Mouse (Mus musculus) stomach, embryonic 15.5 days (tissue): ENCODE results near the gene Clasrp. TPM values are rescaled to one million over a fixed set of nuclear protein-coding genes. Genes with fewer than 3 reads are reported as not detected.
"Not testable (repeated sequence)": the region's sequence is repeated elsewhere in the genome, so short reads cannot be mapped to it uniquely, and the experiment has no call there.

Source experiments
- ATAC-seq: fragments of 200-750 bp; cut with Nextera tagmentation; 2 replicates; pipeline ENCODE4 v1.8.0; 2017; ENCODE audit warnings: low read depth, moderate number of reproducible peaks, moderate TSS enrichment; ENCODE audit not compliant: insufficient read depth, low FRiP score
- H3K27ac ChIP-seq: fragments of 300-500 bp; sonication (generic); 2 replicates; pipeline ENCODE4 v1.5.1; 2015; ENCODE audit warnings: mild to moderate bottlenecking, inconsistent platforms
- H3K27me3 ChIP-seq: fragments of 300-500 bp; sonication (generic); replicated peaks from 2 replicates; pipeline ENCODE4 v1.6.1; 2015; ENCODE audit warnings: inconsistent platforms
- H3K36me3 ChIP-seq: fragments of 300-500 bp; sonication (generic); 2 replicates; pipeline ENCODE4 v1.6.1; 2015; ENCODE audit warnings: inconsistent platforms
- H3K4me1 ChIP-seq: fragments of 300-500 bp; sonication (generic); 2 replicates; pipeline ENCODE4 v1.6.1; 2015; ENCODE audit warnings: inconsistent platforms
- H3K4me2 ChIP-seq: fragments of 300-500 bp; sonication (generic); 2 replicates; pipeline ENCODE4 v1.6.1; 2015; ENCODE audit warnings: mild to moderate bottlenecking, inconsistent platforms
- H3K4me3 ChIP-seq: fragments of 300-500 bp; sonication (generic); replicated peaks from 2 replicates; pipeline ENCODE4 v1.5.1; 2015; ENCODE audit warnings: inconsistent platforms
- H3K9ac ChIP-seq: fragments of 300-500 bp; sonication (generic); 2 replicates; pipeline ENCODE4 v1.6.1; 2015; ENCODE audit warnings: inconsistent platforms
- H3K9me3 ChIP-seq: fragments of 300-500 bp; sonication (generic); 2 replicates; pipeline ENCODE4 v1.6.1; 2016; ENCODE audit warnings: inconsistent platforms
- WGBS: fragments of 180-500 bp; shearing (Covaris S2); methylation state at CpG from one replicate; pipeline ENCODE4 v1.1.7; 2015; 5-methylcytosine and 5-hydroxymethylcytosine counted together
- polyA plus RNA-seq: library from polyadenylated mRNA; unstranded; fragments of >200 nt; fragmentation: Nextera tagmentation; extraction: Ambion mirVana; gene quantifications from 2 replicates; pipeline ENCODE4 v1.2.1, GENCODE M21; 2015

The Clasrp gene
- polyA plus RNA-seq, 1 experiment from 2014 or later: 44.8 TPM

DNA sequence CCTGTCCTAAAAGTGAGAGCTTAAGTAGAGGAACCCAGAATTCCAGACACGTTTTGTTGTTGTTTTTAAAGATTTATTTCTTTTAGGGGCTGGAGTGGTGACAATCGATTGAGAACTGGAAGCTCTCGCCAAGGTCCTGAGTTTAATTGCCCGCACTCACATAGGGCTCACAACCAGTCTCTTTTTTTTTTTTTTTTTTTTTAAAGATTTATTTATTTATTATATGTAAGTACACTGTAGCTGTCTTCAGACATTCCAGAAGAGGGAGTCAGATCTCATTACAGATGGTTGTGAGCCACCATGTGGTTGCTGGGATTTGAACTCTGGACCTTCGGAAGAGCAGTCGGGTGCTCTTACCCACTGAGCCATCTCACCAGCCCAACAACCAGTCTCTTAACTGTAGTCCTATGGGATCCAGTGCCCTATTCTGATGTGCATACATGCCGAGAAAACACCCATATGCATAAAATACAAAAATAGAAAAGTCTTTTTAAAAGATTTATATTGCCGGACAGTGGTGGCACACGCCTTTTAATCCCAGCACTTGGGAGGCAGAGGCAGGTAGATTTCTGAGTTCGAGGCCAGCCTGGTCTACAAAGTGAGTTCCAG, 424 bp upstream of the Clasrp start:
- H3K4me1 ChIP-seq: peaks cover 21% of the 10 kb centered on the region
- not testable (repeated sequence) for H3K9me3 ChIP-seq, H3K36me3 ChIP-seq, H3K27me3 ChIP-seq, H3K9ac ChIP-seq, ATAC-seq
- H3K4me3 ChIP-seq: peak overlapping the region; percentile 100
- 57% methylated on average over 10 of the region's 10 CpGs for WGBS
- peak overlapping the region; percentile 72 for H3K4me2 ChIP-seq
- peak overlapping the region; percentile 59; the same call in 1 of the 2 replicates for H3K27ac ChIP-seq

DNA sequence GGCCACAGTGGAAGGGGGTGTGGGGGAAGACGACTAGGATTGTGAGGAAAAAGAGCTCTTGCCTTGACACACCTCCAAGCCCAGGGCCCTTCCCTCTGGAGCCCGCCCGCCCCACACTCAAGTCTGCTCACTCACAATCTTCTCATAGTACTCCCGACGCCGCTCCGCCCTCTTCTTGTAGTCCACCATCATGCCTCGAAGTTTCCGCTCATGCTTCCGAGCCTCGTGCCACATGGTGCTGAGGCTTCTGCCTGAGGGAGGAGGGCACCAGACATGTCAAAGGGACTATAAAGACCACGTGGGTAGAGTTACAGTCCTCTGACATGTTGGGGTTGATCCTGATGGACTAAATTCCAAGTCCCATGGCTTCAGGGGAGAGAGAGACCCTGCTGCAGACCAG, 1.2 kb downstream of the Clasrp start:
- Histone ChIP-seq H3K4me2 (peak overlapping the region; percentile 72), H3K9me3 (no peaks in the 10 kb centered on the region), H3K27me3 (no peaks in the 10 kb centered on the region), H3K9ac (peak overlapping the region; percentile 100; the same call in 1 of the 2 replicates), H3K4me1 (peaks cover 21% of the 10 kb centered on the region), H3K4me3 (peak overlapping the region; percentile 100), H3K27ac (no peak overlapping the region), H3K36me3 (peaks cover 10% of the 10 kb centered on the region; the same call in 1 of the 2 replicates)
- 79% methylated on average over 12 of the region's 12 CpGs for WGBS
- no peak for ATAC-seq

DNA sequence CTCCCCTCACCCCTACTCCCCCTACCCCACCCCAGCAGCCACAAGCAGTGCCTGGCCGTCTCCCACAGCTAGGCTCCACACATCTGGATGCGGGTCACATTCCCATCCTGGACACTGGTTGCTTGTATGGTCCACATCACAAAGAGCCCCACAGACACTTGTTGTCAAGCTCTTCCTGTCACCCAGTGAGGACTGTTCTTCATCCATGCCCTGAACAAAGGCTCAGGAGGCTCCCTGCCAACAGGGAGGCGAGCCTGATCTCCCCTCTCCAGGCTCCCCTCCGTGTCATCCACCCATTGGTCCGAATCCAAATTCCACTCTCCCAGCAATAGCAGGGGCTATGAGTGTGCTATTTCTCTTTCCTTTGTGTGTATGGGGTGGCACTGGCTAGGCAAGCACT, 3.7 kb downstream of the Clasrp start:
- no peak for ATAC-seq
- H3K27ac ChIP-seq: no peak overlapping the region
- 69% methylated on average over 5 of the region's 5 CpGs for WGBS
- H3K36me3 ChIP-seq: peaks cover 22% of the 10 kb centered on the region; the same call in 1 of the 2 replicates
- no peaks in the 10 kb centered on the region for H3K27me3 ChIP-seq
- H3K4me3 ChIP-seq: no peak overlapping the region
- H3K4me1 ChIP-seq: peaks cover 21% of the 10 kb centered on the region
- H3K9ac ChIP-seq: no peak overlapping the region
- H3K9me3 ChIP-seq: no peaks in the 10 kb centered on the region
- no peak overlapping the region for H3K4me2 ChIP-seq

DNA sequence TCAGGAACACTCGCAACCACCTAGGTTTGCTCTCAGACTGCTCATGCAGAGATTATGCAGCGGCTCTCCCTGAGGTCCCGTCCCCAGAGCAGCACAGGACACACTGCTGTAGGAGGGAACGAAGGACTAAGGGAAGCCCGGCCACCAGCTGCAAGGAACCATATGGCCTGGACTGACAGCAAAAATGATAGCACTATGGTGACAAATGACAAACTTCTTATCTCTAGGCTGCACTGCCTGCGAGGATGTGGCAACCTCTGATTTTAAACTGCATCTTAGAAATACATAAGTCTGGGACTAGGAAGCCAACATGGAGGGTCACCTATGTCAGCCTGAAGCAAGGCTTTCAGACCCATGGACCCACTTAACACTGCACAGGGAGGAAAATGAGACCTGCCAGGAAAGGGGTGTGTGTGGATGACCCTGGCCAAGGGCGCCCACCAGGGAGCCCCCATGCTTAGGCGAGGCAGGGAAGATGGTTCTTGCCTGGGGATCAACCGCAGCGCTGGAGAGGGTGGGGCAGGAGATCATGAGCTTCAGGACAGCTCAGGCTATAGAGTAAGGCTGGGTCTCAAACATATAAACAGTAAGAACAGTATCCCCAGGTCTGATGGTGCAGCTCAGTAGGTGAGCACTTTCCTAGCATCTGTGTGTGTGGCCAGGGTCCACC, 11.1 kb downstream of the Clasrp start:
- H3K4me3 ChIP-seq: no peak overlapping the region
- peaks cover 72% of the 10 kb centered on the region for H3K36me3 ChIP-seq
- no peaks in the 10 kb centered on the region for H3K27me3 ChIP-seq
- no peak overlapping the region for H3K9ac ChIP-seq
- ATAC-seq: no peak
- WGBS: 84% methylated on average over 10 of the region's 10 CpGs
- no peak overlapping the region for H3K27ac ChIP-seq
- H3K4me2 ChIP-seq: no peak overlapping the region
- no peaks in the 10 kb centered on the region for H3K9me3 ChIP-seq
- H3K4me1 ChIP-seq: no peaks in the 10 kb centered on the region

DNA sequence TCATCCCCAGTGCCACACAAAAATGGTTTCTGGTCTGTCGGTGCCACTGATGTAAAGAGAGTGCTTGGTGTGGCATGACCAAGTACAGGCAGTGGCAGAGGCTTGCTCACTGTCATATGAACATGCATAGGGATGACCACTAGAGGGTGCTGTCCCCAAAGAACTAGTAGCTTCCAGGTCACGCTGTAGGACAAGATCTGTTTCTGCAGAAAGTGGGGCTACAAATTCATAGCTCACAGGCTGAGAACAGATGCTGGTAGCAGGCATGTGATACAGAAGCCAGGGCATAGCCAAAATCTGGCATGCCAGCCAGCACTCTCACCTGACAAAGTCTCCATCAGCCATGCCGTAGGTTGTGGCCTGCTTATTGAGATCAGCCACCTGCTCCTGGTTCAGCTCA, 14.4 kb downstream of the Clasrp start:
- Histone ChIP-seq H3K9me3 (no peaks in the 10 kb centered on the region), H3K4me3 (no peak overlapping the region), H3K9ac (no peak overlapping the region), H3K4me2 (no peak overlapping the region), H3K27ac (no peak overlapping the region), H3K36me3 (peaks cover 81% of the 10 kb centered on the region), H3K4me1 (no peaks in the 10 kb centered on the region), H3K27me3 (no peaks in the 10 kb centered on the region)
- ATAC-seq: no peak
- 47% methylated on average over 3 of the region's 3 CpGs for WGBS

DNA sequence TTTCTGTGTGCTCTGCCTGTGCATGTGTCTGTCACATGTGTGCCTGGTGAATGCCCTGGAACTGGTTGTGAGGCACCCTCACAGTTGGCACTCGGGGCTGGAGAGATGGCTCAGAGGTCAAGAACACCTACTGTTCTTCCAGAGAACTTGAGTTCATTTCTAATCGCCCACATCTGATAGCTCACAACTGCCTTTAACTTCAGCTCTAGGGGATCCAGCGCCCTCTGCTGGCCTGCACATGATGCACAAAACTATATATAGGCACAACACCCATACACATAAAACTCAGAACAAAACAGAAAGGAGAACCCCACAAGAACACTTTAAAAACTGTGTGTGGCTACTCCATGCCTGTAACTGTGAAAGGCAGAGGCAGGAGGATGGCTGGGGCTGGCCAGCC, 15.1 kb downstream of the Clasrp start:
- H3K4me2 ChIP-seq: no peak overlapping the region
- no peak for ATAC-seq
- no peaks in the 10 kb centered on the region for H3K4me1 ChIP-seq
- H3K27me3 ChIP-seq: no peaks in the 10 kb centered on the region
- no peaks in the 10 kb centered on the region for H3K9me3 ChIP-seq
- H3K4me3 ChIP-seq: no peak overlapping the region
- no peak overlapping the region for H3K9ac ChIP-seq
- no peak overlapping the region for H3K27ac ChIP-seq
- H3K36me3 ChIP-seq: peaks cover 85% of the 10 kb centered on the region
- WGBS: 52% methylated on average over 3 of the region's 3 CpGs

DNA sequence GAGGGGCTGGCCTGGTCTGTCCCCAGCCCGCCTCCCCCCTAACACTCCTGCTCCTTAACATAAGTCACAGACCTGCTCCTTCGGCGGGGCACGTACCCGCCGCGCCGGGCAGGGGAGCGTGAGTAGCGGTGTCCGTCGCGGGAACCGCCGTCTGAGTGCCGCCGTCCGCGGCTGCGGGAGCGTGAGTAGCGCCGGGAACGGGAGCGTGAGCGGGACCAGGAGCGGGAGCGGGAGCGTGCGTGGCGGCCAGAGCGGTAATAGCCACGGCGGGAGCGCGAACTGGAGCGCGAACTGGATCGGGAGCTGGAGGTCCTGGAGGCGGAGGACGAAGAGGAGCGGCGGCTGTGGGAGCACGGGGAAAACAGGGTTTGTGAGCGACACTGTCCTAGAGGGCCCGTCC, 18.0 kb downstream of the Clasrp start:
- Histone ChIP-seq H3K27me3 (no peaks in the 10 kb centered on the region), H3K4me3 (no peak overlapping the region), H3K36me3 (peaks cover 86% of the 10 kb centered on the region), H3K9ac (no peak overlapping the region), H3K9me3 (no peaks in the 10 kb centered on the region), H3K4me2 (no peak overlapping the region), H3K4me1 (no peaks in the 10 kb centered on the region), H3K27ac (no peak overlapping the region)
- 83% methylated on average over 46 of the region's 46 CpGs for WGBS
- no peak for ATAC-seq

DNA sequence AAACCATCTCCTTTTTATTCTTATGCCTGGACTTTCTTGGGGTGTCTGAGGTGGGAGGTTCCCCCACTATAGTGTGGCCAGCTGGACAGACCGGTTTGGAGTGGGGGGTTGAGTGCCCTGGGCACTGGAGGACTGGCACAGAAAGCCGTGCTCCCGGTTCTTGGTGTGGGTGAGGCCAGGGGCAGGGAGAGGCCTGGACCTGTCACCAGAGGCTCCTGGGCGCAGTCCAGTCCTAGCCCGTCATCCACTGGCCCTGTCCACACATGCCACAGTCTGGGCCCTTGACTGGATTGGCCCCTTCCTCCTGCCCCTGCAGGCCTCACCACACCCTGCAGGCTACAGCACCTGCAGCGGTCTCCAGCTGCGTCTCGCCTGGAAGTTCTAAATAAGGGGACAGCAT, 23.7 kb downstream of the Clasrp start:
- Histone ChIP-seq H3K4me2 (no peak overlapping the region), H3K4me1 (peaks cover 14% of the 10 kb centered on the region), H3K9me3 (no peaks in the 10 kb centered on the region), H3K36me3 (peaks cover 41% of the 10 kb centered on the region), H3K4me3 (no peak overlapping the region), H3K9ac (no peak overlapping the region), H3K27ac (peak overlapping the region; percentile 59), H3K27me3 (peaks cover 18% of the 10 kb centered on the region)
- no peak for ATAC-seq
- 83% methylated on average over 8 of the region's 8 CpGs for WGBS

DNA sequence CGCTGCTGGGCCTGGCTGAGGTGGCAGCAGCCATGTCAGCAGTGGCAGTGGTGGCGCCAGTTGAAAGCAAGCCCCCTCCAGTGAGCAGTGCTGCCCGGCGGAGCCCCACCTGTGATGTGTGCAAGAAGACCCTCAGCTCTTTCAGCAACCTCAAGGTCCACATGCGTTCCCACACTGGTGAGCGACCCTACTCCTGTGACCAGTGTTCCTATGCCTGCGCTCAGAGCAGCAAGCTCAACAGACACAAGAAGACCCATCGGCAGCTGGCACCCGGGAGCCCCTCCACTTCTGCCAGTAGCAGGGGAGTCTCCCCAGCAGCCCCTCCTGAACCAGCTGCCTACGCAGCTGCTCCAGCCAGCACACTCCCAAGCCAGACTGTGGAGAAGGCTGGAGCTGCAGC, 24.5 kb downstream of the Clasrp start:
- Histone ChIP-seq H3K9ac (no peak overlapping the region), H3K36me3 (peaks cover 35% of the 10 kb centered on the region), H3K27ac (peak overlapping the region; percentile 59; the same call in 1 of the 2 replicates), H3K27me3 (peaks cover 18% of the 10 kb centered on the region), H3K9me3 (no peaks in the 10 kb centered on the region), H3K4me2 (no peak overlapping the region), H3K4me3 (no peak overlapping the region), H3K4me1 (peaks cover 14% of the 10 kb centered on the region)
- WGBS: 85% methylated on average over 10 of the region's 10 CpGs
- no peak for ATAC-seq

DNA sequence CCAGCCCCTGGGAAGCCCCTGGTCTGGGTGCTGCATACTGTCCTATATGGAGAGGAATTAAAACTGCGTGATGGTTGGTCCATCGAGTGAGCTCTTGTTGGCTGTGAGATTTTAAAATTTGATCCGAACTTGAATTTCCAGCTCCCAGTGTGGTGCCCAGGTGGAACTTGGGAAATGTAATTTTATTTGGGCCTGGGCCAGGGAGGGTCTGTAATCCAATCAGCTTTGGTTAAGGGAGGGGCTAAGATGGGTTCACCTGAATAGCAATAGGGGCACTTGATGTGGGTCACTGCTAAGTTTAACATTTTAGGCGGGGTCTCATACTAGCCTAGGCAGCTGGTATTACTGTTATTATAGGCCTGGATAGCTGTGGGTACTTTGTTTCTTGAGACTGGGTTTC, 25.9 kb downstream of the Clasrp start:
- H3K27ac ChIP-seq: no peak overlapping the region
- peak overlapping the region; percentile 95 for H3K4me2 ChIP-seq
- WGBS: 62% methylated on average over 4 of the region's 4 CpGs
- H3K9ac ChIP-seq: no peak overlapping the region
- H3K9me3 ChIP-seq: no peaks in the 10 kb centered on the region
- H3K27me3 ChIP-seq: peaks cover 18% of the 10 kb centered on the region
- ATAC-seq: no peak
- H3K4me1 ChIP-seq: peaks cover 14% of the 10 kb centered on the region
- peaks cover 22% of the 10 kb centered on the region for H3K36me3 ChIP-seq
- H3K4me3 ChIP-seq: peak overlapping the region; percentile 45

DNA sequence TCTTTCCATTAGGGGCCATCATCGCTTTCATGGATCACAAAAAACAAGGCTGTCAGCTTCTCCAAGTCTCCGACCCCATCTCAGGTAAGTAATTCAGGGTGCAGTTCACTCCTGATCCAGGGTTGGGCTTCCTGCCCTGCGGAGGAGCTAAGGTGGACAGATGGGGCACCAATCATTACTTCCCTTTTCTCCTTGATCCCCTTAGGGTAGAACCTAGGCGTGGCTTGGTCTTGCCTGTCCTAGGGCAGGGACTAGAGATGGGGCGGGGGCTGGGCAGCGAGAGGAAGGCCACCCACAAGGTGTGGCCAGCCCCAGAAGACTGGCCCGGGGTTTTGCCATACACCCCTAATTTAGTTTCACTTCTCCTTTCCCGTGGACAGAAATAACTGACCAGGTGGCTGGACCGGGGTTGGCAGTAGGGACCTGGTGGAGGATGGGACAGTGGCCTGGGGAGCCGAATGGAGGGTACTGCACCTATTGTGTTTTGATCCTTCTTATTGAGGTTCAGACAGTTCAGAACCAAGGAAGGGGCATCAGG, 26.3 kb downstream of the Clasrp start:
- 16% methylated on average over 10 of the region's 10 CpGs for WGBS
- ATAC-seq: no peak
- no peak overlapping the region for H3K27ac ChIP-seq

DNA sequence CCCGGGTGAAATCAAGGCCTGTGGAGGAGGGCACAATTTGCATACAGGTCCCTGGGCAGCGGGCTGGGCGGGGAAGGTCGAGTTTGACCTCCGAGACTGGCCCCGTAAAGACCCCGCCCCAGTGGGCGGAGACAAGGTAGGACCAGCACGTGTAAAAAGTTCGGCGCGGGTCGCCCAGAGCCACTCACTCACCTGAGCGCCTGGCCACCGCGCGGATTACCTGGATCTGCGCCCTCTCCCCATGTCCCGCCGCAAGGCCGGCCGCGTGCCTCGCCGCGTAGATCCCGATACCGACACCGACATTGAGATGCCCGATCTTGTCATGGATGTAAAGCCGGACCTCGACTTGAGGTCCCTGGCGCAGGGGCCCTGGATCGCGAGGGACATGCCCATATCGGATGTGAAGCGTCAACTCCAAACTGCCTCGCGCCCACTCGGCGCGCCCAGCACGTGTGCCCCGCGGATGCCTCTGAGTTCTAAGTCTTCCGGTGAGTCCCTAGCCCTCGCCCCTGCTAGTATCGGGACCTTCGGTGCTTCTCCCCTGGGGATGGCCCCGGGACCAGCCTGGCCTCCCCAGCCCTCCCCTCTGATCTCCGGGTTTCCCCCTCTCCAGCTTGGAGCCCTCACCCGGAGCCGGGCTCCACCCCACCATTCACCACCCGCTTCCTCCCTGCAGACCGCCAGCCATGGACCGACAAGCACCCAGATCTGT, 27.0 kb downstream of the Clasrp start, which contains the start of the genes Zfp296 and Gemin7:
Gene Zfp296, plus strand, starts transcription at position 147 of the 712 bp plus-strand sequence.
Gene Gemin7, minus strand, starts transcription at position 455 of the 712 bp plus-strand sequence.
- H3K4me1 ChIP-seq: peaks cover 20% of the 10 kb centered on the region
- H3K9me3 ChIP-seq: no peaks in the 10 kb centered on the region
- peak within 1 kb of the TSS; percentile 45 for H3K4me3 ChIP-seq
- peak within 1 kb of the TSS; percentile 95 for H3K4me2 ChIP-seq
- 2% methylated on average over 56 of the region's 56 CpGs for WGBS
- peaks cover 16% of the 10 kb centered on the region for H3K36me3 ChIP-seq
- H3K27ac ChIP-seq: no peak within 1 kb of the TSS
- ATAC-seq: no peak
- peaks cover 18% of the 10 kb centered on the region for H3K27me3 ChIP-seq
- H3K9ac ChIP-seq: peak within 1 kb of the TSS; percentile 33; the same call in 1 of the 2 replicates

More for the DNA sequence above, 26.3 kb downstream of the Clasrp start:
- peak overlapping the region; percentile 95 for H3K4me2 ChIP-seq
- H3K4me1 ChIP-seq: peaks cover 14% of the 10 kb centered on the region
- peaks cover 20% of the 10 kb centered on the region for H3K36me3 ChIP-seq
- no peaks in the 10 kb centered on the region for H3K9me3 ChIP-seq
- peak overlapping the region; percentile 33; the same call in 1 of the 2 replicates for H3K9ac ChIP-seq
- H3K4me3 ChIP-seq: peak overlapping the region; percentile 45
- H3K27me3 ChIP-seq: peaks cover 18% of the 10 kb centered on the region
